Mouse (Mus musculus): ENCODE data around the gene A930017K11Rik. TPM values are rescaled to one million over a fixed set of nuclear protein-coding genes. Genes with fewer than 3 reads are reported as not detected.

Gene A930017K11Rik
- polyA plus RNA-seq, 1 experiment from 2014 or later = 0.21 TPM

DNA sequence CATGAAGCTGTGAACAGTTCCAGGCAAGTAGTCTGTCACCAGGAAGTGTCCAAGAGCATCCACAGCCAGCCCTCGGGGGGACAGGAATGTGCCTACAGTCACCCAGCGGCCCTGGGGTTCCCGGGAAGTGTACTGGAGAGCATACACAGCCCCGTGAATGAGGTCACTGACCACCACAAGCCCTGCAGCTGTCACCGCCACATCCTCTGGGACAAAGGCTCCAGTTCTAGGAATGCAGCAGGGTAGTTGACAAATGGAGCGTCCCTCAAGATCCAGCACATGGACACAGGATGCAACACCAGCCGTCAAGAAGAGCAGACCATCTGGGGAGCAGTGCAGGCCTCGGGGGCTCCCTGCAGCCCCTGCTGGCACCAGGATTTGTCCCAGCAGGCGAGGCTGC lies 8.6 kb downstream of the A930017K11Rik start:
- H3K4me1 ChIP-seq (ENCODE audit: control insufficient read depth, insufficient read depth, low read length) = peaks cover 13% of the 10 kb centered on the region
- WGBS = 66% methylated on average over 9 of the region's 9 CpGs
- no peak overlapping the region for H3K9ac ChIP-seq (ENCODE audit: low read depth, low read length)
- no peaks in the 10 kb centered on the region for H3K9me3 ChIP-seq (ENCODE audit: control insufficient read depth, low read length)
- H3K4me3 ChIP-seq (ENCODE audit: low read length) = no peak overlapping the region
- no peak overlapping the region for H3K27ac ChIP-seq (ENCODE audit: low read length)
- H3K4me2 ChIP-seq (ENCODE audit: low read depth, low read length) = no peak overlapping the region
- no peaks in the 10 kb centered on the region for H3K36me3 ChIP-seq (ENCODE audit: control insufficient read depth, insufficient read depth, low read length)
- H3K27me3 ChIP-seq (replicated peaks; ENCODE audit: control insufficient read depth, insufficient read depth, low read length) = no peaks in the 10 kb centered on the region
- no peak for ATAC-seq

DNA sequence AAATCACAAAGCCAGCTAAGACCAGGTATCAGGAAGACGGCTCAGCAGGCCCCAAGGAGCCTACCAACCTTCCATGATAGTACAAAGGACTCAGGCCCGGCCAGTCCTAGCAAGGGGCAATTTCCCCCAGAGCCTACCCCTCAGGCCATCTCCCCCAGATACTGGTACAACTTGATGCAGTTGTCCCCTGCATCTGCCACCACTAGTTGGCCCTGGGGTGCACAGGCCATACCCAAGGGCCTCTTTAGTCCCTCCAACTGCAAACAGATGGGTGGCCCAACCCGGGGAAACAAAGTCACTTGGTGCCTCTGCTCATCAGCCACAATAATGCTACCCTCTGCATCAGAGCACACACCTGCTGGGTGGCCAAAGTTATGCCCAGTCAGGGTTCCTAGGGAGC lies 9.1 kb downstream of the A930017K11Rik start:
- Histone ChIP-seq H3K27me3 (replicated peaks; ENCODE audit: control insufficient read depth, insufficient read depth, low read length) (no peaks in the 10 kb centered on the region), H3K4me1 (ENCODE audit: control insufficient read depth, insufficient read depth, low read length) (peaks cover 13% of the 10 kb centered on the region), H3K36me3 (ENCODE audit: control insufficient read depth, insufficient read depth, low read length) (no peaks in the 10 kb centered on the region), H3K9me3 (ENCODE audit: control insufficient read depth, low read length) (no peaks in the 10 kb centered on the region), H3K27ac (ENCODE audit: low read length) (no peak overlapping the region), H3K9ac (ENCODE audit: low read depth, low read length) (no peak overlapping the region), H3K4me2 (ENCODE audit: low read depth, low read length) (no peak overlapping the region), H3K4me3 (ENCODE audit: low read length) (no peak overlapping the region)
- 82% methylated on average over 3 of the region's 3 CpGs for WGBS
- ATAC-seq = no peak

DNA sequence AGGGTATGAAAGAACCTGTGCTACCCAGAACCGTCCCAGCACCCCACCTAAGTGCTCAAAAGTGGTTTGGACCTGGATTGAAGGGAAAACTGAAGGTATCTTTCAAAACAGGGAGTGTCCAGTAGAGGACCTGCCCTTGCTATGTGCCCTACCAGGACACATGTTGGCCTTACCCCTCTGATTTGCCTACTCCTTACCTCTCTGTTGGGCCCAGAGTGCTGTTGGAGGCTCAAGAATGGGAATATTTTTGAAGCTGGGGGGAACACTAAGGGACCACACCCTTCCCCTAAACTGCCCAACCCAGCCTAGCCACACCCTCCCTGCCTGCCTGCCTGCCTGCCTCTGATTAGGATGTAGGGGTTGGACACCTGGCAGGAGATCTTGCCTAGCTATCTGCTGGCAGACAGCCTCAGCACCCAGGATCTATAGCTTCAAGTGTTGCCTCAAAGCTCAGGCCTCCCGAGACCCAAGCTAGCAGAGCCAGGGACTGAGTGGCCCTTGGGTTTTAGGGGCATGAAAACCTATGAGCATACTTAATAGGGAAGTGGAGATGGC lies 9.7 kb downstream of the A930017K11Rik start:
- Histone ChIP-seq H3K4me1 (ENCODE audit: control insufficient read depth, insufficient read depth, low read length) (peaks cover 13% of the 10 kb centered on the region), H3K27ac (ENCODE audit: low read length) (no peak overlapping the region), H3K4me2 (ENCODE audit: low read depth, low read length) (no peak overlapping the region), H3K36me3 (ENCODE audit: control insufficient read depth, insufficient read depth, low read length) (no peaks in the 10 kb centered on the region), H3K27me3 (replicated peaks; ENCODE audit: control insufficient read depth, insufficient read depth, low read length) (no peaks in the 10 kb centered on the region), H3K9me3 (ENCODE audit: control insufficient read depth, low read length) (no peaks in the 10 kb centered on the region), H3K4me3 (ENCODE audit: low read length) (no peak overlapping the region), H3K9ac (ENCODE audit: low read depth, low read length) (no peak overlapping the region)
- 91% methylated on average over 2 of the region's 2 CpGs for WGBS
- peak; percentile 57 for ATAC-seq

GRCm38 (mm10) chr17:25941511-25942241 lies 10.7 kb downstream of the A930017K11Rik start:
- no peaks in the 10 kb centered on the region for H3K27me3 ChIP-seq (replicated peaks; ENCODE audit: control insufficient read depth, insufficient read depth, low read length)
- H3K4me3 ChIP-seq (ENCODE audit: low read length) = peak overlapping the region; percentile 94
- H3K4me1 ChIP-seq (ENCODE audit: control insufficient read depth, insufficient read depth, low read length) = peaks cover 13% of the 10 kb centered on the region
- H3K4me2 ChIP-seq (ENCODE audit: low read depth, low read length) = peak overlapping the region; percentile 60
- peak; percentile 72 for ATAC-seq
- H3K9ac ChIP-seq (ENCODE audit: low read depth, low read length) = peak overlapping the region; percentile 97
- 0 out of 2 replicates have a peak, but pooled peaks cover under 1% of the 10 kb centered on the region for H3K36me3 ChIP-seq (ENCODE audit: control insufficient read depth, insufficient read depth, low read length)
- no peaks in the 10 kb centered on the region for H3K9me3 ChIP-seq (ENCODE audit: control insufficient read depth, low read length)
- WGBS = 3% methylated on average over 54 of the region's 54 CpGs
- peak overlapping the region; percentile 88 for H3K27ac ChIP-seq (ENCODE audit: low read length)

GRCm38 (mm10) chr17:25934526-25934925 lies 17.8 kb downstream of the A930017K11Rik start:
- Histone ChIP-seq H3K9ac (ENCODE audit: low read depth, low read length) (no peak overlapping the region), H3K4me2 (ENCODE audit: low read depth, low read length) (no peak overlapping the region), H3K36me3 (ENCODE audit: control insufficient read depth, insufficient read depth, low read length) (peaks cover 16% of the 10 kb centered on the region), H3K4me1 (ENCODE audit: control insufficient read depth, insufficient read depth, low read length) (no peaks in the 10 kb centered on the region), H3K9me3 (ENCODE audit: control insufficient read depth, low read length) (no peaks in the 10 kb centered on the region), H3K27me3 (replicated peaks; ENCODE audit: control insufficient read depth, insufficient read depth, low read length) (no peaks in the 10 kb centered on the region), H3K27ac (ENCODE audit: low read length) (no peak overlapping the region), H3K4me3 (ENCODE audit: low read length) (no peak overlapping the region)
- ATAC-seq = no peak
- 94% methylated on average over 1 of the region's 1 CpGs for WGBS

GRCm38 (mm10) chr17:25925348-25925747 lies 27.0 kb downstream of the A930017K11Rik start:
- ATAC-seq = no peak
- no peak overlapping the region for H3K4me2 ChIP-seq (ENCODE audit: low read depth, low read length)
- no peaks in the 10 kb centered on the region for H3K9me3 ChIP-seq (ENCODE audit: control insufficient read depth, low read length)
- no peak overlapping the region for H3K9ac ChIP-seq (ENCODE audit: low read depth, low read length)
- H3K4me1 ChIP-seq (ENCODE audit: control insufficient read depth, insufficient read depth, low read length) = no peaks in the 10 kb centered on the region
- H3K27me3 ChIP-seq (replicated peaks; ENCODE audit: control insufficient read depth, insufficient read depth, low read length) = no peaks in the 10 kb centered on the region
- no peak overlapping the region for H3K4me3 ChIP-seq (ENCODE audit: low read length)
- peaks cover 13% of the 10 kb centered on the region for H3K36me3 ChIP-seq (ENCODE audit: control insufficient read depth, insufficient read depth, low read length)
- WGBS = 75% methylated on average over 2 of the region's 2 CpGs
- no peak overlapping the region for H3K27ac ChIP-seq (ENCODE audit: low read length)

GRCm38 (mm10) chr17:25922120-25922519 lies 30.2 kb downstream of the A930017K11Rik start:
- Histone ChIP-seq H3K4me3 (ENCODE audit: low read length) (no peak overlapping the region), H3K4me1 (ENCODE audit: control insufficient read depth, insufficient read depth, low read length) (peaks cover 15% of the 10 kb centered on the region), H3K27me3 (replicated peaks; ENCODE audit: control insufficient read depth, insufficient read depth, low read length) (no peaks in the 10 kb centered on the region), H3K9ac (ENCODE audit: low read depth, low read length) (no peak overlapping the region), H3K9me3 (ENCODE audit: control insufficient read depth, low read length) (no peaks in the 10 kb centered on the region), H3K36me3 (ENCODE audit: control insufficient read depth, insufficient read depth, low read length) (no peaks in the 10 kb centered on the region), H3K4me2 (ENCODE audit: low read depth, low read length) (no peak overlapping the region), H3K27ac (ENCODE audit: low read length) (no peak overlapping the region)
- ATAC-seq = no peak
- WGBS = 79% methylated on average over 5 of the region's 5 CpGs

- Histone ChIP-seq H3K9ac (ENCODE audit: low read depth, low read length) (peak overlapping the region; percentile 88), H3K4me1 (ENCODE audit: control insufficient read depth, insufficient read depth, low read length) (peaks cover 22% of the 10 kb centered on the region), H3K36me3 (ENCODE audit: control insufficient read depth, insufficient read depth, low read length) (no peaks in the 10 kb centered on the region), H3K27me3 (replicated peaks; ENCODE audit: control insufficient read depth, insufficient read depth, low read length) (no peaks in the 10 kb centered on the region), H3K4me2 (ENCODE audit: low read depth, low read length) (peak overlapping the region; percentile 78), H3K27ac (ENCODE audit: low read length) (peak overlapping the region; percentile 95), H3K9me3 (ENCODE audit: control insufficient read depth, low read length) (no peaks in the 10 kb centered on the region), H3K4me3 (ENCODE audit: low read length) (peak overlapping the region; percentile 97)
- 1% methylated on average over 40 of the region's 40 CpGs for WGBS
- peak; percentile 98 for ATAC-seq
Measured at GRCm38 (mm10) chr17:25919786-25920642, 32.4 kb downstream of the A930017K11Rik start.

DNA sequence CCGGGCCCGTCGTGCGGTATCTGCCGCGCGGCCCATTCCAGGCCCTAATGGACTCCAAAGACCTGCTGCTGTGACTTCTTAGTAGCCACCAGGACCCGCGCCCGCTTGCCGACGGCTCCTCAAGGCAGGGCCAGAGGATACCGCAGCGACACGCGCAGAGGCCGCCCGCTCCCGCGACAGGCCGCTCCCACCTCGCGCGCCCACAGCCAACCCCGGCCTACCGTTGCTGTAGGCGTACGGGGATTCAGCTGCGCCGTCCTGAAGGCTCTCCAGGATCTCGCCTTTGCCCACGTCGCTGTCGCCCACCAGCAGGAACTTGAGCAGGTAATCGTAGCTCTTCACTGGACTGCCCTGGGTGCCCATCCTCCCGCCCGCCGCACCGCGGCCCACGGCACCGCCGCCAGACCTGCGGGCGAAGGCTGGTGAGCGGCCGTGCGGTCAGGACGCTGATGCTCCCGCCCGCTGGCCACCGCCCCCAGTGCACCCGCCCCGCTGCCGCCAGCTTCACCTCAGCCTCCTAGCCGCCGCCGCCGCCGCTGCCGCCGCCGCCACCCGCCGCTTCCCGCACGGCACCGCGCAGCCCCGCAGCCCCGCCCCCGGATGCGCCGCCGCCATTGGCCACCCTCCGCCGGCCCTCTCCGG lies 33.1 kb downstream of the A930017K11Rik start, which contains the start of gene Rab40c:
Gene Rab40c (minus strand): TSS at position 584 of the 642 bp plus-strand sequence.
- WGBS = under 1% methylated on average over 56 of the region's 78 CpGs
- H3K36me3 ChIP-seq (ENCODE audit: control insufficient read depth, insufficient read depth, low read length) = no peaks in the 10 kb centered on the region
- H3K27me3 ChIP-seq (replicated peaks; ENCODE audit: control insufficient read depth, insufficient read depth, low read length) = no peaks in the 10 kb centered on the region
- H3K4me3 ChIP-seq (ENCODE audit: low read length) = peak within 1 kb of the TSS; percentile 97
- H3K4me1 ChIP-seq (ENCODE audit: control insufficient read depth, insufficient read depth, low read length) = peaks cover 22% of the 10 kb centered on the region
- H3K9me3 ChIP-seq (ENCODE audit: control insufficient read depth, low read length) = no peaks in the 10 kb centered on the region
- H3K4me2 ChIP-seq (ENCODE audit: low read depth, low read length) = peak within 1 kb of the TSS; percentile 86
- H3K27ac ChIP-seq (ENCODE audit: low read length) = peak within 1 kb of the TSS; percentile 95
- H3K9ac ChIP-seq (ENCODE audit: low read depth, low read length) = peak within 1 kb of the TSS; percentile 88
- 0 out of 2 replicates have a peak, but pooled peaks have one; percentile 0 for ATAC-seq

Data from intestine, embryonic 16.5 days (tissue).